In genomic region chr15:79878725-79879136, GRCm38 (mm10) we compare ENCODE assay signal across 9 mouse cellular contexts. TPM values are rescaled to one million over a fixed set of nuclear protein-coding genes. Genes with fewer than 3 reads are reported as not detected.
DNase-seq lines count a peak whose midpoint lies in the region; ATAC-seq lines count a peak whose summit lies in the region.
"Had no signal": no experiment of that assay in that cellular context is flagged by ENCODE, and none has a peak within 500 bp of the region (broad histone marks: within the 10 kb centered on the region; RNA-seq: fewer than 3 reads in every experiment).

No protein-coding gene starts in this region.

- H3K9ac ChIP-seq in hindbrain, embryonic 15.5 days: no peak overlapping the region

- H3K4me1 ChIP-seq in hindbrain, embryonic 15.5 days (replicated peaks): peaks cover 17% of the 10 kb centered on the region
- H3K4me1 ChIP-seq in hindbrain, embryonic 10.5 days (replicated peaks): peaks cover 18% of the 10 kb centered on the region

- no peaks in the 10 kb centered on the region for H3K36me3 ChIP-seq in hindbrain, embryonic 15.5 days
- H3K36me3 ChIP-seq in hindbrain, embryonic 10.5 days: no peaks in the 10 kb centered on the region

- peak overlapping the region; percentile 56 for H3K27ac ChIP-seq in hindbrain, embryonic 15.5 days (replicated peaks)
- H3K27ac ChIP-seq in hindbrain, embryonic 10.5 days: no peak overlapping the region

- ATAC-seq in hindbrain, embryonic 15.5 days (ENCODE audit: low FRiP score, low read depth): no peak
- ATAC-seq in CD4-positive, CD25-positive, alpha-beta regulatory T cell, adult 4 months: no peak

- H3K27me3 ChIP-seq in hindbrain, embryonic 15.5 days: no peaks in the 10 kb centered on the region
- H3K27me3 ChIP-seq in hindbrain, embryonic 10.5 days (ENCODE audit: insufficient read depth, poor library complexity, severe bottlenecking): peaks cover 5% of the 10 kb centered on the region; the same call in 1 of the 2 replicates

- H3K9me3 ChIP-seq in hindbrain, embryonic 15.5 days: no peaks in the 10 kb centered on the region
- H3K9me3 ChIP-seq in hindbrain, embryonic 10.5 days: no peaks in the 10 kb centered on the region

- no peak overlapping the region for H3K4me3 ChIP-seq in hindbrain, embryonic 15.5 days
- H3K4me3 ChIP-seq in hindbrain, embryonic 10.5 days: no peak overlapping the region

- H3K4me2 ChIP-seq in hindbrain, embryonic 15.5 days: no peak overlapping the region

- DNase-seq in hindbrain, embryonic 10.5 days (ENCODE audit: low spot score): no peak
- peak; percentile 66 for DNase-seq in NIH3T3 (ENCODE audit: low read depth)
- peak; percentile 54 for DNase-seq in heart, postnatal 4 days
- DNase-seq in lung, postnatal 25 days (ENCODE audit: low spot score): peak; percentile 68
- DNase-seq in frontal cortex, postnatal 10 days (ENCODE audit: low spot score in 2 of 2): no peak
- no peak for DNase-seq in layer of hippocampus, adult 11-12 months (ENCODE audit: low spot score)

- 66% methylated on average over 6 of the region's 6 CpGs for WGBS in hindbrain, embryonic 15.5 days
- 72% methylated on average over 6 of the region's 6 CpGs for WGBS in hindbrain, embryonic 10.5 days

RNA-seq across cellular contexts. Expression of gene Apobec3, which starts 12.7 kb away (rescaled TPM):
- polyA plus RNA-seq in hindbrain, embryonic 15.5 days (2015; fragmentation: Nextera tagmentation; extraction: Ambion mirVana): 4.3 and 5.7 TPM in 2 replicates
- 6.9 and 9.0 TPM in 2 replicates for polyA plus RNA-seq in hindbrain, embryonic 10.5 days (2016; fragmentation: Nextera tagmentation; extraction: Ambion mirVana)
- 10 to 100 TPM in 1 of 2 experiments, 1 to 10 TPM in 1; 8.7 to 10.1 TPM for total RNA-seq in heart, postnatal 4 days (2021)
- 100 to 1,000 TPM; 560 to 705 TPM for polyA plus RNA-seq in CD4-positive, CD25-positive, alpha-beta regulatory T cell, adult 4 months (2017; shearing (Covaris generic))

RNA-seq across cellular contexts. Expression of gene Cbx6, which starts 44.2 kb away (rescaled TPM):
- 60.8 and 64.5 TPM in 2 replicates for polyA plus RNA-seq in hindbrain, embryonic 15.5 days (2015; fragmentation: Nextera tagmentation; extraction: Ambion mirVana)
- polyA plus RNA-seq in hindbrain, embryonic 10.5 days (2016; fragmentation: Nextera tagmentation; extraction: Ambion mirVana): 20.7 and 26.1 TPM in 2 replicates
- total RNA-seq in heart, postnatal 4 days (2021): 10 to 100 TPM; 53.1 to 57.5 TPM
- polyA plus RNA-seq in CD4-positive, CD25-positive, alpha-beta regulatory T cell, adult 4 months (2017; shearing (Covaris generic)): 10 to 100 TPM in 1 of 2 experiments, 1 to 10 TPM in 1; 9.2 to 14.5 TPM

RNA-seq across cellular contexts. Expression of gene Npcd, which starts 44.7 kb away (rescaled TPM):
- 0.44 TPM in 1 of 2 replicates, not detected in the other for polyA plus RNA-seq in hindbrain, embryonic 15.5 days (2015; fragmentation: Nextera tagmentation; extraction: Ambion mirVana)
- polyA plus RNA-seq in hindbrain, embryonic 10.5 days (2016; fragmentation: Nextera tagmentation; extraction: Ambion mirVana): 0.14 and 0.17 TPM in 2 replicates
- total RNA-seq in heart, postnatal 4 days (2021): 1 to 10 TPM; 1.3 to 1.5 TPM
- polyA plus RNA-seq in CD4-positive, CD25-positive, alpha-beta regulatory T cell, adult 4 months (2017; shearing (Covaris generic)): not detected
- polyA plus RNA-seq: neural tube, embryonic 11.5 days had no signal

Comparison
In these comparisons a context has a peak if more than half of its experiments do, and no peak if none do; other contexts are left out.
1. DNase-seq: peak in NIH3T3 (single experiment), heart, postnatal 4 days (single experiment) and lung, postnatal 25 days (single experiment); none in hindbrain, embryonic 10.5 days (single experiment), frontal cortex, postnatal 10 days (0 of 2) and layer of hippocampus, adult 11-12 months (single experiment).
2. RNA of gene Apobec3, which starts 12.7 kb away (polyA plus RNA-seq): 560 to 705 TPM in CD4-positive, CD25-positive, alpha-beta regulatory T cell, adult 4 months; 6.9 to 9.0 TPM in hindbrain, embryonic 10.5 days and 4.3 to 5.7 TPM in hindbrain, embryonic 15.5 days; every median in the first group is over 10 times any median in the second.